Comparison of ENCODE assay signal across 8 mouse cellular contexts in the genomic region with DNA sequence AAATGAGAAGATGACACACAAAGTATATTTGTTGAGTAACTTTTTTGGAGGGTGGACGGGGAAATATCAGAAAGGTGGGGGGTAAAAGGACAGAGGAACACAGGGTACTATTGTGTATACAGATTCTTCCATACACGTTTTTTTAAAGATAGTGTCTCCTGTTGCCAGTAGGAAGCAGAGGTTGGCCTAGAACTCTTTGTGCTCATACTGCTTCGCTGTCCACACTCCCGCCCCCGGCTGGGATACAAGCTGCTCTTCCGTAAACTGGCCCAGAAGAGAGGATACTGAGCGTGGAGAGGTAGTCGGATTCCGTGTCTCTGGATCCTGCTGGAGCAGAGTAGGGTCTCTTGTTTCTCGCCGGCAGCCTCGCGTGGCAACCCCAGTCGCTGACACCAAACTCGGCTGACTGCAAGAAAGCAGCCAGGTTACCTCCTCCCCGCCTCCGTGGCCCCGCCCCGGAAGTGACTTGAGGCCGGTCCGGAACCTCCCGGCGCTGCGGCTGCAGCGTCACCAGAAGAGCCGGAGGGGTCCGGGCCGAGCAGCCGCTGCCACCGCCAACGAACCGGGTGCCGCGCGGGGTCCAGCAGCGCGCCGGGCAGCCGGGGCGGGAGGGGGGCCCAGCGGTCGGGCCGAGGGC. TPM values are rescaled to one million over a fixed set of nuclear protein-coding genes. Genes with fewer than 3 reads are reported as not detected.
DNase-seq lines count a peak whose midpoint lies in the region; ATAC-seq and TF ChIP-seq lines count a peak whose summit lies in the region.

TSS of gene Psme4 (plus strand) at position 460 of the 637 bp plus-strand sequence.

- peaks cover 44% of the 10 kb centered on the region for H3K79me3 ChIP-seq in C2C12 (ENCODE audit: low read depth)

- peak within 1 kb of the TSS; percentile 84 for H3K4me3 ChIP-seq in C2C12 (ENCODE audit: insufficient read depth, poor library complexity, severe bottlenecking)
- H3K4me3 ChIP-seq in erythroblast, embryonic 14.5 days (replicated peaks), result peak within 1 kb of the TSS; percentile 88
- peak within 1 kb of the TSS; percentile 99 for H3K4me3 ChIP-seq in heart, embryonic 12.5 days
- H3K4me3 ChIP-seq in kidney, postnatal 0 days (replicated peaks; ENCODE audit: low read depth, low read length), result peak within 1 kb of the TSS; percentile 91
- peak within 1 kb of the TSS; percentile 97 for H3K4me3 ChIP-seq in liver, embryonic 11.5 days (ENCODE audit: low read depth, low read length)
- peak within 1 kb of the TSS; percentile 84 for H3K4me3 ChIP-seq in stomach, embryonic 14.5 days (ENCODE audit: low read depth, low read length)

- H3K9me3 ChIP-seq in erythroblast, embryonic 14.5 days (ENCODE audit: control insufficient read depth, low read length), result no peaks in the 10 kb centered on the region
- H3K9me3 ChIP-seq in heart, embryonic 12.5 days (replicated peaks), result no peaks in the 10 kb centered on the region
- no peaks in the 10 kb centered on the region for H3K9me3 ChIP-seq in kidney, postnatal 0 days (replicated peaks; ENCODE audit: low read length)
- H3K9me3 ChIP-seq in liver, embryonic 11.5 days (ENCODE audit: control insufficient read depth, low read length), result no peaks in the 10 kb centered on the region
- H3K9me3 ChIP-seq in stomach, embryonic 14.5 days (ENCODE audit: control insufficient read depth, low read depth, low read length), result no peaks in the 10 kb centered on the region

- H3K9ac ChIP-seq in heart, embryonic 12.5 days, result peak within 1 kb of the TSS; percentile 97
- peak within 1 kb of the TSS; percentile 99 for H3K9ac ChIP-seq in kidney, postnatal 0 days (ENCODE audit: low read depth, low read length)
- peak within 1 kb of the TSS; percentile 98 for H3K9ac ChIP-seq in liver, embryonic 11.5 days (ENCODE audit: low read depth, low read length)
- peak within 1 kb of the TSS; percentile 98 for H3K9ac ChIP-seq in stomach, embryonic 14.5 days (replicated peaks; ENCODE audit: low read depth, low read length)

- H3K27me3 ChIP-seq in C2C12 (ENCODE audit: control insufficient read depth, insufficient read depth, insufficient read length), result no peaks in the 10 kb centered on the region
- no peaks in the 10 kb centered on the region for H3K27me3 ChIP-seq in erythroblast, embryonic 14.5 days (ENCODE audit: control insufficient read depth)
- no peaks in the 10 kb centered on the region for H3K27me3 ChIP-seq in heart, embryonic 12.5 days (replicated peaks)
- no peaks in the 10 kb centered on the region for H3K27me3 ChIP-seq in kidney, postnatal 0 days (ENCODE audit: insufficient read depth, low read length)
- no peaks in the 10 kb centered on the region for H3K27me3 ChIP-seq in liver, embryonic 11.5 days (replicated peaks; ENCODE audit: control insufficient read depth, insufficient read depth, low read length)
- H3K27me3 ChIP-seq in stomach, embryonic 14.5 days (ENCODE audit: control insufficient read depth, insufficient read depth, low read length), result no peaks in the 10 kb centered on the region

- no peaks in the 10 kb centered on the region for H3K36me3 ChIP-seq in C2C12 (ENCODE audit: control insufficient read depth, insufficient read depth)
- H3K36me3 ChIP-seq in erythroblast, embryonic 14.5 days (ENCODE audit: control insufficient read depth), result peaks cover 3% of the 10 kb centered on the region
- H3K36me3 ChIP-seq in heart, embryonic 12.5 days, result no peaks in the 10 kb centered on the region
- no peaks in the 10 kb centered on the region for H3K36me3 ChIP-seq in kidney, postnatal 0 days (ENCODE audit: insufficient read depth, low read length)
- no peaks in the 10 kb centered on the region for H3K36me3 ChIP-seq in liver, embryonic 11.5 days (ENCODE audit: control insufficient read depth, insufficient read depth, low read length)
- no peaks in the 10 kb centered on the region for H3K36me3 ChIP-seq in stomach, embryonic 14.5 days (ENCODE audit: control insufficient read depth, insufficient read depth, low read length)

- TF ChIP-seq POLR2A in brain, embryonic 14.5 days (IDR thresholded peaks at IDR 0.05; ENCODE audit: borderline replicate concordance, extremely low read depth, insufficient read depth, insufficient read length, poor library complexity, severe bottlenecking), result peak; percentile 89

- peaks cover 48% of the 10 kb centered on the region for H3K79me2 ChIP-seq in C2C12 (ENCODE audit: control insufficient read depth, insufficient read depth)

- H3ac ChIP-seq in C2C12 (ENCODE audit: control insufficient read depth, insufficient read length, low read depth), result peak within 1 kb of the TSS; percentile 87

- TF ChIP-seq CTCF in C2C12 (IDR thresholded peaks at IDR 0.05; ENCODE audit: control insufficient read depth, insufficient read depth, insufficient read length), result no peak
- TF ChIP-seq CTCF in brain, embryonic 14.5 days (IDR thresholded peaks at IDR 0.05; ENCODE audit: borderline replicate concordance, extremely low read depth, insufficient read depth, insufficient read length), result no peak
- no peak for TF ChIP-seq CTCF in kidney, postnatal 0 days (IDR thresholded peaks at IDR 0.05; ENCODE audit: low read depth)

- DNase-seq in brain, embryonic 14.5 days (ENCODE audit: low read depth), result peak; percentile 98
- DNase-seq in kidney, postnatal 0 days (ENCODE audit: low spot score), result peak; percentile 97
- peak; percentile 95 for DNase-seq in liver, embryonic 11.5 days (ENCODE audit: low spot score)
- peak; percentile 94 for DNase-seq in naive thymus-derived CD4-positive, alpha-beta T cell, adult 2 months (ENCODE audit: low read depth)

- peak; percentile 96 for ATAC-seq in heart, embryonic 12.5 days (ENCODE audit: insufficient number of reproducible peaks, low FRiP score)
- ATAC-seq in kidney, postnatal 0 days (replicated peaks; ENCODE audit: low FRiP score, low read depth), result peak; percentile 98
- peak; percentile 96 for ATAC-seq in liver, embryonic 11.5 days (replicated peaks; ENCODE audit: low FRiP score)
- ATAC-seq in stomach, embryonic 14.5 days (ENCODE audit: insufficient number of reproducible peaks, insufficient read depth, low FRiP score, low read depth), result peak; percentile 97

- H3K4me1 ChIP-seq in erythroblast, embryonic 14.5 days (ENCODE audit: control insufficient read depth), result peaks cover 43% of the 10 kb centered on the region
- H3K4me1 ChIP-seq in heart, embryonic 12.5 days (replicated peaks), result peaks cover 9% of the 10 kb centered on the region; the same call in 1 of the 2 replicates
- 0 out of 2 replicates have a peak, but pooled peaks cover 11% of the 10 kb centered on the region for H3K4me1 ChIP-seq in kidney, postnatal 0 days (replicated peaks; ENCODE audit: insufficient read depth, low read length)
- H3K4me1 ChIP-seq in liver, embryonic 11.5 days (replicated peaks; ENCODE audit: control insufficient read depth, insufficient read depth, low read length), result peaks cover 6% of the 10 kb centered on the region
- no peaks in the 10 kb centered on the region for H3K4me1 ChIP-seq in stomach, embryonic 14.5 days (ENCODE audit: control insufficient read depth, insufficient read depth, low read length)

- H3K4me2 ChIP-seq in heart, embryonic 12.5 days, result peak within 1 kb of the TSS; percentile 72
- peak within 1 kb of the TSS; percentile 81 for H3K4me2 ChIP-seq in kidney, postnatal 0 days (ENCODE audit: low read length)
- peak within 1 kb of the TSS; percentile 81 for H3K4me2 ChIP-seq in liver, embryonic 11.5 days
- peak within 1 kb of the TSS; percentile 62 for H3K4me2 ChIP-seq in stomach, embryonic 14.5 days (replicated peaks; ENCODE audit: low read depth, low read length)

- WGBS in heart, embryonic 12.5 days, result 1% methylated on average over 43 of the region's 43 CpGs
- WGBS in kidney, postnatal 0 days, result 2% methylated on average over 28 of the region's 43 CpGs
- 1% methylated on average over 34 of the region's 43 CpGs for WGBS in liver, embryonic 11.5 days
- WGBS in stomach, embryonic 14.5 days, result 2% methylated on average over 41 of the region's 43 CpGs

- H3K27ac ChIP-seq in heart, embryonic 12.5 days (ENCODE audit: poor library complexity, severe bottlenecking), result peak within 1 kb of the TSS; percentile 94
- H3K27ac ChIP-seq in kidney, postnatal 0 days, result peak within 1 kb of the TSS; percentile 97
- H3K27ac ChIP-seq in liver, embryonic 11.5 days (ENCODE audit: low read depth, low read length), result peak within 1 kb of the TSS; percentile 93
- peak within 1 kb of the TSS; percentile 88 for H3K27ac ChIP-seq in stomach, embryonic 14.5 days (ENCODE audit: low read length)

TF ChIP-seq in C2C12, 6 proteins besides CTCF, POLR2A, EP300 and RAD21:
- TF ChIP-seq CEBPB (IDR thresholded peaks at IDR 0.05; ENCODE audit: low read depth), result no peak
- peak; percentile 41 for TF ChIP-seq MAX (IDR thresholded peaks at IDR 0.05)
- no peak for TF ChIP-seq USF1 (IDR thresholded peaks at IDR 0.05; ENCODE audit: low read depth)
- TF ChIP-seq MYOG (IDR thresholded peaks at IDR 0.05; ENCODE audit: control insufficient read depth, extremely low read depth, insufficient read length), result no peak
- TF ChIP-seq MYOD1 (IDR thresholded peaks at IDR 0.05; ENCODE audit: control insufficient read depth, insufficient read length, low read depth), result no peak
- TF ChIP-seq FOSL1 (IDR thresholded peaks at IDR 0.05; ENCODE audit: insufficient read depth, low read length, poor library complexity, severe bottlenecking), result no peak

RNA-seq across cellular contexts. Expression of gene Psme4, which starts in this region (rescaled TPM):
- 13.3 TPM for polyA plus RNA-seq in C2C12 (2012; fragmentation: generic; extraction: Trizol)
- 47.5 and 50.8 TPM in 2 replicates for polyA plus RNA-seq in brain, embryonic 14.5 days (2012; rRNA removed)
- 0.67 and 0.90 TPM in 2 replicates for polyA plus RNA-seq in erythroblast, embryonic 14.5 days (2012)
- 18.9 and 20.4 TPM in 2 replicates for polyA plus RNA-seq in heart, embryonic 12.5 days (2016; fragmentation: Nextera tagmentation; extraction: Ambion mirVana)
- 15.3 and 17.0 TPM in 2 replicates for polyA plus RNA-seq in kidney, postnatal 0 days (2015; fragmentation: Nextera tagmentation; extraction: Ambion mirVana)
- 18.9 and 20.6 TPM in 2 replicates for polyA plus RNA-seq in liver, embryonic 11.5 days (2014; fragmentation: Nextera tagmentation; extraction: Ambion mirVana)
- 39.8 and 40.4 TPM in 2 replicates for polyA plus RNA-seq in stomach, embryonic 14.5 days (2014; fragmentation: Nextera tagmentation; extraction: Ambion mirVana)

Comparison
In these comparisons a context has a peak if more than half of its experiments do, and no peak if none do; other contexts are left out.
1. Peak in every context shown above with its lines: DNase-seq, ATAC-seq, H3K4me3 ChIP-seq and H3K27ac ChIP-seq.